Mouse (Mus musculus) lung, embryonic 16.5 days (tissue): Measurements from ENCODE around the gene Ccdc162. TPM values are rescaled to one million over a fixed set of nuclear protein-coding genes. Genes with fewer than 3 reads are reported as not detected.
A peak's percentile ranks its signal among the peaks of the same experiment; 100 is the strongest.

Source experiments
- ATAC-seq: fragments of 200-750 bp; cut with Nextera tagmentation; 2 replicates; pipeline ENCODE4 v1.8.0; 2017; ENCODE audit warnings: low read depth, mild to moderate bottlenecking, moderate library complexity
- H3K27ac ChIP-seq: fragments of 300-500 bp; sonication (generic); 2 replicates; pipeline ENCODE4 v1.5.1; 2014; ENCODE audit warnings: mild to moderate bottlenecking, control low read depth, low read length
- H3K27me3 ChIP-seq: fragments of 300-500 bp; sonication (generic); 2 replicates; pipeline ENCODE4 v1.6.1; 2014; ENCODE audit warnings: low read depth, low read length, mixed read lengths; ENCODE audit not compliant: control insufficient read depth, insufficient read depth
- H3K36me3 ChIP-seq: fragments of 300-500 bp; sonication (generic); 2 replicates; pipeline ENCODE4 v1.6.1; 2014; ENCODE audit warnings: low read length; ENCODE audit not compliant: control insufficient read depth, insufficient read depth
- H3K4me1 ChIP-seq: fragments of 300-500 bp; sonication (generic); replicated peaks from 2 replicates; pipeline ENCODE4 v1.6.1; 2014; ENCODE audit warnings: low read length, mixed read lengths; ENCODE audit not compliant: control insufficient read depth, insufficient read depth
- H3K4me2 ChIP-seq: fragments of 300-500 bp; sonication (generic); 2 replicates; pipeline ENCODE4 v1.6.1; 2014; ENCODE audit warnings: low read depth, low read length, control low read depth
- H3K4me3 ChIP-seq: fragments of 300-500 bp; sonication (generic); 2 replicates; pipeline ENCODE4 v1.5.1; 2014; ENCODE audit warnings: mild to moderate bottlenecking, low read length, control low read depth
- H3K9ac ChIP-seq: fragments of 300-500 bp; sonication (generic); 2 replicates; pipeline ENCODE4 v1.6.1; 2014; ENCODE audit warnings: low read length, control low read depth
- H3K9me3 ChIP-seq: fragments of 300-500 bp; sonication (generic); 2 replicates; pipeline ENCODE4 v1.6.1; 2016; ENCODE audit warnings: low read length; ENCODE audit not compliant: control insufficient read depth
- WGBS: fragments of 180-500 bp; shearing (Covaris S2); extraction: QIAGEN DNeasy Blood & Tissue Kit; methylation state at CpG from one replicate; pipeline ENCODE4 v1.1.7; 2014; 5-methylcytosine and 5-hydroxymethylcytosine counted together
- microRNA-seq: library from miRNA; unstranded; fragments of <30 nt; microRNA quantifications from one replicate; pipeline ENCODE4, GENCODE M21; 2016
- polyA plus RNA-seq: library from polyadenylated mRNA; unstranded; fragments of >200 nt; fragmentation: Nextera tagmentation; extraction: Ambion mirVana; gene quantifications from 2 replicates; pipeline ENCODE4 v1.2.1, GENCODE M21; 2015

Ccdc162 gene
- polyA plus RNA-seq, 1 experiment from 2014 or later, result 1.3 TPM

- H3K9me3 ChIP-seq, result no peaks in the 10 kb centered on the region
- H3K4me3 ChIP-seq, result peak overlapping the region; percentile 77
- peaks cover 25% of the 10 kb centered on the region for H3K36me3 ChIP-seq
- 18% methylated on average over 8 of the region's 8 CpGs for WGBS
- peak overlapping the region; percentile 82 for H3K9ac ChIP-seq
- peaks cover 17% of the 10 kb centered on the region for H3K4me1 ChIP-seq
- H3K27me3 ChIP-seq, result no peaks in the 10 kb centered on the region
- H3K27ac ChIP-seq, result peak overlapping the region; percentile 88; the same call in 1 of the 2 replicates
- 0 out of 2 replicates have a peak, but pooled peaks have one; percentile 2 for ATAC-seq
- H3K4me2 ChIP-seq, result peak overlapping the region; percentile 100
These were observed 227.1 kb downstream of the Ccdc162 start for GRCm38 (mm10) chr10:41489294-41489693.

GRCm38 (mm10) chr10:41488877-41489276 is 227.6 kb downstream of the Ccdc162 start:
- ATAC-seq, result no peak
- Histone ChIP-seq H3K4me3 (peak overlapping the region; percentile 77), H3K9me3 (no peaks in the 10 kb centered on the region), H3K4me1 (peaks cover 17% of the 10 kb centered on the region), H3K27me3 (no peaks in the 10 kb centered on the region), H3K4me2 (peak overlapping the region; percentile 100), H3K36me3 (peaks cover 25% of the 10 kb centered on the region), H3K9ac (peak overlapping the region; percentile 82), H3K27ac (peak overlapping the region; percentile 88; the same call in 1 of the 2 replicates)
- 18% methylated on average over 7 of the region's 7 CpGs for whole genome bisulfite sequencing

Small RNA genes lying within 50 kb of the gene (microRNA-seq; reads per million reads assigned to microRNA genes)
- not detected for gene Mir3473b

Other genes with a start within 250 kb of the Ccdc162 start
- gene Mical1, start 240.3 kb downstream of the Ccdc162 start, polyA plus RNA-seq, result 64.8 and 70.9 TPM in 2 replicates
- 71.2 and 71.4 TPM in 2 replicates for gene Smpd2, start 226.3 kb downstream of the Ccdc162 start, polyA plus RNA-seq
- 4.0 and 6.4 TPM in 2 replicates for gene Ppil6, start 226.2 kb downstream of the Ccdc162 start, polyA plus RNA-seq
- 169 and 185 TPM in 2 replicates for gene Cd164, start 197.2 kb downstream of the Ccdc162 start, polyA plus RNA-seq
- gene Cep57l1, start 93.2 kb upstream of the Ccdc162 start, polyA plus RNA-seq, result 28.8 and 28.9 TPM in 2 replicates
- gene Sesn1, start 93.3 kb upstream of the Ccdc162 start, polyA plus RNA-seq, result 29.2 and 29.8 TPM in 2 replicates